Mouse (Mus musculus): Measurements from ENCODE around the gene Klk1. TPM values are rescaled to one million over a fixed set of nuclear protein-coding genes. Genes with fewer than 3 reads are reported as not detected.
A peak's percentile ranks its signal among the peaks of the same experiment; 100 is the strongest.
"Not testable (repeated sequence)": the region's sequence is repeated elsewhere in the genome, so short reads cannot be mapped to it uniquely, and the experiment has no call there.

Gene Klk1
- polyA plus RNA-seq, 1 experiment from 2014 or later: not detected

DNA sequence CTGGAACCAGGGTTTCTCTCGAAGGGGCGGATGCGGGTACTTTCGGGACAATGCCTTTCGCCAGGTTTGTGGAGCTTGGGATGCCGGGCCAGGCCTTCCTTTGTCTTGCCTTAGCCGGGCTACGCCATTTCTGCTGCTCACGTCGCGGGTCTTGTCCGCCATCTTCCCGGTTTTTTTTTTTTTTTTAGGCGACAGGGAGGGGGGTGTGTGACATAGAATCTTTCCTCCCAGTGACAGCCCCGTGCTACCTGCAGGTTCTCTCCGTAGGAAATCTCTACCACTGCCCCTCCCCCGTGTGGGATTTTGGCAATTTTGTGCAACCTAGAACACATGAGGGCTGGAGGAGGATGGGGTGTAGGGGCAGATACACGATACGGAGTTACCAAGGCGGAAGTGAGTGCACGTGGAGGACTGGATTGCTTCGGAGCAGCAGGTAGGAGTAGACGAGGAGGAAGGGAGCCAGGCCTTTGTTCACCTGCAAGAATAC lies 21.9 kb downstream of the Klk1 start:
- H3K36me3 ChIP-seq (ENCODE audit: control insufficient read depth, insufficient read depth, low read length): peaks cover 38% of the 10 kb centered on the region
- H3K9me3 ChIP-seq (ENCODE audit: control insufficient read depth, low read length): no peaks in the 10 kb centered on the region
- peak; percentile 71 for DNase-seq (ENCODE audit: low spot score)
- H3K4me3 ChIP-seq (ENCODE audit: low read depth, low read length): peak overlapping the region; percentile 86
- H3K4me1 ChIP-seq (ENCODE audit: control insufficient read depth, insufficient read depth, low read length): peaks cover 14% of the 10 kb centered on the region
- peak overlapping the region; percentile 99 for H3K9ac ChIP-seq (ENCODE audit: low read depth, low read length)
- peak overlapping the region; percentile 95 for H3K27ac ChIP-seq (replicated peaks; ENCODE audit: low read depth, low read length)
- no peaks in the 10 kb centered on the region for H3K27me3 ChIP-seq (replicated peaks; ENCODE audit: control insufficient read depth, insufficient read depth, low read length)
- under 1% methylated on average over 22 of the region's 23 CpGs for WGBS
- peak; percentile 16 for ATAC-seq (ENCODE audit: low read depth)
- peak overlapping the region; percentile 80 for H3K4me2 ChIP-seq (ENCODE audit: low read depth, low read length)

DNA sequence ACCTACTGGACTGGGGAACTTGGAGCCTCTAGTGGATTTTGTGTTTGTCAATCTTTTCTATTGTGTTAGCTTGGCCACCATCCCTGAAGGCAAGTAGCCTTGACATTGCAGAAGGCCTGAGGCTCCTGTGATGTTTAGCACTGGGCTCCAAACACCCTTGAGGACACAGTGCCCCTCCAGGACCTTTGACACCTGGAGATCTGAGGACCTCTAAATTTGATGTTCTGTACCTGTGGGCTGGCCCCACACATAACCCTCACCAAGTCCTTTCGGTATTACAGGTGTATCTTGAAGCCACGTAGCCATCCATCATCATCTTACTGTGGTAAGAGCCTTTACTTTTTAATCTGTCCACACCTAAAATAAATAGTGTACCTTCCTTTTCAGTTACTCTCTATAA lies 22.8 kb downstream of the Klk1 start:
- DNase-seq (ENCODE audit: low spot score) (no peak), ATAC-seq (ENCODE audit: low read depth) (no peak)
- Histone ChIP-seq H3K4me2 (ENCODE audit: low read depth, low read length) (peak overlapping the region; percentile 80), H3K9ac (ENCODE audit: low read depth, low read length) (peak overlapping the region; percentile 99), H3K27me3 (replicated peaks; ENCODE audit: control insufficient read depth, insufficient read depth, low read length) (no peaks in the 10 kb centered on the region), H3K4me1 (ENCODE audit: control insufficient read depth, insufficient read depth, low read length) (peaks cover 14% of the 10 kb centered on the region), H3K4me3 (ENCODE audit: low read depth, low read length) (peak overlapping the region; percentile 86), H3K36me3 (ENCODE audit: control insufficient read depth, insufficient read depth, low read length) (peaks cover 48% of the 10 kb centered on the region), H3K27ac (replicated peaks; ENCODE audit: low read depth, low read length) (no peak overlapping the region), H3K9me3 (ENCODE audit: control insufficient read depth, low read length) (no peaks in the 10 kb centered on the region)
- 82% methylated on average over 2 of the region's 2 CpGs for WGBS

DNA sequence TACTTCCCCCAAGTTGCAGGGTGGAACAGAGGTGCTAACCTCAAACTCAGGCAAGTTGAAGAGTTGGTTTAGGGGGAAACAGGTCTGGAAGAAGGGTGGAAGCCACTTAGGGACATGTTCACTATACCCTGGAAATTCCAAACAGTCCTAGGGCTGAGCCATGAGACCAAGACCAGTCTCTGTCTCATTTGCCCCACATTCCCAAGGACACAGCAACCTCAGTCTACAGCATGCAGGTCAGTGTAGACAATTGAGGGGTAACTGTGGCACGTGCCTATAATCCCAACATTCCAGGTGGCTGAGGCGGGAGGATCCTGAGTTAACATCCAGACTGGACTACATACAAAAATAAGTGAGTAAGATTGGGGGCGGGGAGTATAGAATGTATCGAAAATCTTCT lies 24.1 kb downstream of the Klk1 start:
- ATAC-seq (ENCODE audit: low read depth): no peak
- Histone ChIP-seq H3K27ac (replicated peaks; ENCODE audit: low read depth, low read length) (no peak overlapping the region), H3K4me1 (ENCODE audit: control insufficient read depth, insufficient read depth, low read length) (peaks cover 14% of the 10 kb centered on the region), H3K4me3 (ENCODE audit: low read depth, low read length) (no peak overlapping the region), H3K4me2 (ENCODE audit: low read depth, low read length) (no peak overlapping the region), H3K9me3 (ENCODE audit: control insufficient read depth, low read length) (no peaks in the 10 kb centered on the region), H3K27me3 (replicated peaks; ENCODE audit: control insufficient read depth, insufficient read depth, low read length) (no peaks in the 10 kb centered on the region), H3K9ac (ENCODE audit: low read depth, low read length) (no peak overlapping the region), H3K36me3 (ENCODE audit: control insufficient read depth, insufficient read depth, low read length) (peaks cover 58% of the 10 kb centered on the region)
- DNase-seq (ENCODE audit: low spot score): no peak
- 93% methylated on average over 4 of the region's 4 CpGs for WGBS

DNA sequence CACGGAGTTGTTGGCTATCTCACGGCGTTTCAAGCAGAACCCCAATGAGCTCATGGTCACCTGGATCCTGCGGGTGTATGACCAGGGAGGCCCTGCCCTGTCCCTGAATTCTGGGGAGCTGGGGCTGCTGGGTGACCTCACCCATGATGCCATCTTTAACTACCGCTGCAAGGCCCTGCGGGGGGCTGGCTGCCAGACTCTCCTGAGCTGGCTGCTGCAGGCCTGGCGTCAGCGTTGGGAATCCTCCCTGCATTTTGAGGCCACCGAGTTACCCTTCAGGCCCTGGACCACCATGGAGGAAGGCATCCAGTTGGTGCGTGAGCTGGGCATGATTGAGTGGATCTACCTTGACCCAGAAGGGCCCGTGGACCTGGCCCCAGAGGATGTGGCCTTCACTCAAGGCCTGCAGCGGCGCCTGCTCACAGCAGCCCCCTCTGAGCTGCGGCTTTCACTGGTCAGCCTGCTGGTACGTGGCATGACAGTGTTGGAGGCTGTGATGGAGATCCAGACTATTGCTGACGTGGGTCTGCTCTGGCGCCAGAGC lies 25.6 kb downstream of the Klk1 start:
- H3K9ac ChIP-seq (ENCODE audit: low read depth, low read length); DNase-seq (ENCODE audit: low spot score); H3K4me2 ChIP-seq (ENCODE audit: low read depth, low read length); H3K27ac ChIP-seq (replicated peaks; ENCODE audit: low read depth, low read length); H3K4me3 ChIP-seq (ENCODE audit: low read depth, low read length); H3K27me3 ChIP-seq (replicated peaks; ENCODE audit: control insufficient read depth, insufficient read depth, low read length); ATAC-seq (ENCODE audit: low read depth); H3K4me1 ChIP-seq (ENCODE audit: control insufficient read depth, insufficient read depth, low read length); H3K9me3 ChIP-seq (ENCODE audit: control insufficient read depth, low read length): not testable (repeated sequence)
- peaks cover 63% of the 10 kb centered on the region for H3K36me3 ChIP-seq (ENCODE audit: control insufficient read depth, insufficient read depth, low read length)
- WGBS: 88% methylated on average over 17 of the region's 17 CpGs

DNA sequence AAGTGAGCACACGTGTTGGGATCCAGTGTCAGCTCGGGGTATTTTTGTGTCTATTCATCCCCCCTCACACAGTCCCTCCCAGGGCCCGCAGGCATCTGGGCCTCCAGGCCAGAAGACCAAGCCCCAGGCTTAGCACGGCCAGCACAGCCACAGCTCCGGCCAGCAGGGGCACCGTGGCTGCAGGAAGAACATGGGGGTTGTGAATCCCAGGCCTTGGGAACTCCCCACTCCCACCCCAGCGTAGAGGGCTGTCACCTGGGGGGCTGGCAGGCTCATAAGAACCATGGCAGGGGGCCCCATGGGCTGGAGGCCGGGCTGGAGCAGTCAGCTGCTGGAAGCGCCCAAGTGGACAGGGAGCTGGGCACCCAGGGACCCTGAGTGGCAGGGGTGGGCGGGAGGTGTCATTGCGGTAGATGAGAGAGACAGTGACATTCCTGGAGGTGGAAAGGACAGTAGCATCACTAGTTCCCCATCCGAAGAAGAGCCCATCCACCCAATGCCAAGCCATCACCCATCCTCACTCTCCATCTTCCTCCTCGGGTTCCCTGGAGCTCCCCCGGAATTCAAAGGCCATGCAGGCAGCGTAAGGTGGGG lies 28.0 kb downstream of the Klk1 start:
- Histone ChIP-seq H3K27ac (replicated peaks; ENCODE audit: low read depth, low read length) (no peak overlapping the region), H3K4me3 (ENCODE audit: low read depth, low read length) (no peak overlapping the region), H3K27me3 (replicated peaks; ENCODE audit: control insufficient read depth, insufficient read depth, low read length) (no peaks in the 10 kb centered on the region), H3K9ac (ENCODE audit: low read depth, low read length) (no peak overlapping the region), H3K4me1 (ENCODE audit: control insufficient read depth, insufficient read depth, low read length) (peaks cover 3% of the 10 kb centered on the region; the same call in 1 of the 2 replicates), H3K4me2 (ENCODE audit: low read depth, low read length) (no peak overlapping the region), H3K9me3 (ENCODE audit: control insufficient read depth, low read length) (no peaks in the 10 kb centered on the region), H3K36me3 (ENCODE audit: control insufficient read depth, insufficient read depth, low read length) (peaks cover 58% of the 10 kb centered on the region)
- DNase-seq (ENCODE audit: low spot score) (no peak), ATAC-seq (ENCODE audit: low read depth) (peak; percentile 19; the same call in 1 of the 2 replicates)
- WGBS: 70% methylated on average over 15 of the region's 15 CpGs

DNA sequence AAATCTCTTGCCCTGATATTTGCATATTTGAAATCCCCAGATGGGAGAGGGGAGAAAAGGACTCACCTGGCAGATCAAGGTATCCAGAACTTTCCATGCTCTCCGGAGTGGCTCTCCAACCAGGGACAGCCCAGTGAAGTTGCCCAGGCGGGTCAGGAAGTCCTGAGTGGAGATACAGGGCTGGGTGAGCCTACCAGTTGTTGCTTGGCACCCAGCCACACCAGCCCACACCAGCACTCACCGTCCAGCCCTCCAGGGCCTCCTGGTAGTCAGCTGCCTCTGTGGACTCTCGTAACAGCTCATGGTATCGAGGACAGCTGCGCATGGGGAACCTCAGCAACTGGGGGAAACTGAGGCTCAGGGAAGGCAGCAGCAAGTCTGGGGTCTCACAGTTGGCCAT lies 29.8 kb downstream of the Klk1 start:
- no peak overlapping the region for H3K9ac ChIP-seq (ENCODE audit: low read depth, low read length)
- H3K4me2 ChIP-seq (ENCODE audit: low read depth, low read length): no peak overlapping the region
- WGBS: 73% methylated on average over 6 of the region's 6 CpGs
- H3K9me3 ChIP-seq (ENCODE audit: control insufficient read depth, low read length): no peaks in the 10 kb centered on the region
- no peak overlapping the region for H3K27ac ChIP-seq (replicated peaks; ENCODE audit: low read depth, low read length)
- no peak overlapping the region for H3K4me3 ChIP-seq (ENCODE audit: low read depth, low read length)
- DNase-seq (ENCODE audit: low spot score): peak; percentile 29
- H3K4me1 ChIP-seq (ENCODE audit: control insufficient read depth, insufficient read depth, low read length): no peaks in the 10 kb centered on the region
- H3K27me3 ChIP-seq (replicated peaks; ENCODE audit: control insufficient read depth, insufficient read depth, low read length): no peaks in the 10 kb centered on the region
- no peak for ATAC-seq (ENCODE audit: low read depth)
- peaks cover 41% of the 10 kb centered on the region for H3K36me3 ChIP-seq (ENCODE audit: control insufficient read depth, insufficient read depth, low read length)

DNA sequence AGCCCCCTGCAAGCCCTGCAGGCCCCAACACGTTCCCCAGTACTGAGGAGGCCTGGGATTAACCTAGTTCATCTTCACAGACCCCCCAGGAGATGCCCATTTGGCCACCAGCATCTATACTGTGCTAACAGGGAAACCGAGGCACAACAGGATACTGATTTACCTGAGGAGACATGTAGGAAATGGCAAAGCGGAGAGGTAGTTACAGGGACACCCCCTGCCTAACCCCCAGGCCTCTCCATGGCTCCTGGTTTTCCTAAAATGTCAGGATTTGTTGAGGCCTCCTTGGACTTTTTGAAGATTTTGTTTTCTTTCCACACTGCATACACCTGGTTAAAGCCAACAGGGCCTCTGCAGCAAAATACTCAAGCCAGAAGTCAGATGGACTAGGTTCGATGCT lies 32.1 kb downstream of the Klk1 start, which contains the start of gene Acp4:
Acp4 (minus strand) TSS at position 101 of the 400 bp plus-strand sequence.
- Histone ChIP-seq H3K27me3 (replicated peaks; ENCODE audit: control insufficient read depth, insufficient read depth, low read length) (no peaks in the 10 kb centered on the region), H3K4me2 (ENCODE audit: low read depth, low read length) (no peak within 1 kb of the TSS), H3K4me3 (ENCODE audit: low read depth, low read length) (no peak within 1 kb of the TSS), H3K36me3 (ENCODE audit: control insufficient read depth, insufficient read depth, low read length) (peaks cover 22% of the 10 kb centered on the region; the same call in 1 of the 2 replicates), H3K4me1 (ENCODE audit: control insufficient read depth, insufficient read depth, low read length) (no peaks in the 10 kb centered on the region), H3K27ac (replicated peaks; ENCODE audit: low read depth, low read length) (no peak within 1 kb of the TSS), H3K9me3 (ENCODE audit: control insufficient read depth, low read length) (no peaks in the 10 kb centered on the region), H3K9ac (ENCODE audit: low read depth, low read length) (no peak within 1 kb of the TSS)
- ATAC-seq (ENCODE audit: low read depth) (no peak), DNase-seq (ENCODE audit: low spot score) (no peak)
- WGBS: 83% methylated on average over 4 of the region's 4 CpGs

DNA sequence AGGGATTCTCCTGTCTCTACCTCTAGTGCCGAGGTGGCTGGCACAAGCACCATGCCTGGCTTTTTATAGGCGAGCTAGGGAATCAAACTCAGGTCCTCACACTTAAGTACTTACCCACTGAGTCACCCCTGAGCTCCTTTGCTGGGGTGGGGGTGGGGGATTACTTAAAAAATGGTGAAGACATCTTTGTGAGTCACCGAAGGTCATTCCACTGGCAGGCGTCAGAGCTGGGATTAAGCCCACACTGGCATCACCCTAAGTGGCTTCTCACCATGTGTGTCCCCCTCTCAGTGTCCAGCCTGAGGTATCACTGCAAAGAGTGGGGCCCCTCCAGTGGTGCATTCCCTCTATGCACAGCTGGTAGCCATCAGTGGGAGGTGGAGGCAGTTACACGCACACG lies 35.2 kb downstream of the Klk1 start:
- H3K9ac ChIP-seq (ENCODE audit: low read depth, low read length): no peak overlapping the region
- H3K4me2 ChIP-seq (ENCODE audit: low read depth, low read length): no peak overlapping the region
- WGBS: 66% methylated on average over 6 of the region's 6 CpGs
- ATAC-seq (ENCODE audit: low read depth): no peak
- peaks cover 12% of the 10 kb centered on the region; the same call in 1 of the 2 replicates for H3K27me3 ChIP-seq (replicated peaks; ENCODE audit: control insufficient read depth, insufficient read depth, low read length)
- no peak overlapping the region for H3K27ac ChIP-seq (replicated peaks; ENCODE audit: low read depth, low read length)
- DNase-seq (ENCODE audit: low spot score): no peak
- no peak overlapping the region for H3K4me3 ChIP-seq (ENCODE audit: low read depth, low read length)
- no peaks in the 10 kb centered on the region for H3K36me3 ChIP-seq (ENCODE audit: control insufficient read depth, insufficient read depth, low read length)
- no peaks in the 10 kb centered on the region for H3K9me3 ChIP-seq (ENCODE audit: control insufficient read depth, low read length)
- no peaks in the 10 kb centered on the region for H3K4me1 ChIP-seq (ENCODE audit: control insufficient read depth, insufficient read depth, low read length)

DNA sequence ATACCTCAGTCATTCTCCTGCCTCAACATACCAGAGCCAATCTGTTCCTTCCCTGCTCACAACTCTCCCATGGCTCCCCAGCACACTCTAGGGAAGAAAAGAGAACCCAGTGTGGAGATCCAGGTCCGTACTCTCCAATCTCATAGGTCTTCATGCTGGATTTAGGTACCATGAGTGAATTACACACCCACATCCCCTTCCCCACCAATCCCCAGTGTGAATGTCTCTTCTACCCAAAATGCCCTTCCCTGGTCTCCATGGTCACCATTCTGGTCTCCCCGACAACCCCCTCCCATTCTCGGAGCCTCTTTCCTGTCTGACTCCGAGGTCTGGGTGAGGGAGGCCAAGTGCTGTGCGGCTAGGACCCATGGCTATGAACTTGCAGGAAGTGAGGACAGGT lies 36.0 kb downstream of the Klk1 start, which contains the start of gene Gm15517:
Gm15517 (plus strand) TSS at position 301 of the 400 bp plus-strand sequence.
- H3K27me3 ChIP-seq (replicated peaks; ENCODE audit: control insufficient read depth, insufficient read depth, low read length): peaks cover 12% of the 10 kb centered on the region; the same call in 1 of the 2 replicates
- H3K27ac ChIP-seq (replicated peaks; ENCODE audit: low read depth, low read length): no peak within 1 kb of the TSS
- no peak within 1 kb of the TSS for H3K4me2 ChIP-seq (ENCODE audit: low read depth, low read length)
- H3K9ac ChIP-seq (ENCODE audit: low read depth, low read length): no peak within 1 kb of the TSS
- 0 out of 2 replicates have a peak, but pooled peaks have one; percentile 12 for ATAC-seq (ENCODE audit: low read depth)
- no peak within 1 kb of the TSS for H3K4me3 ChIP-seq (ENCODE audit: low read depth, low read length)
- DNase-seq (ENCODE audit: low spot score): no peak
- no peaks in the 10 kb centered on the region for H3K36me3 ChIP-seq (ENCODE audit: control insufficient read depth, insufficient read depth, low read length)
- H3K4me1 ChIP-seq (ENCODE audit: control insufficient read depth, insufficient read depth, low read length): no peaks in the 10 kb centered on the region
- 52% methylated on average over 5 of the region's 5 CpGs for WGBS
- H3K9me3 ChIP-seq (ENCODE audit: control insufficient read depth, low read length): no peaks in the 10 kb centered on the region
